Mouse (Mus musculus): Measurements from ENCODE around the gene Olfr323. TPM values are rescaled to one million over a fixed set of nuclear protein-coding genes. Genes with fewer than 3 reads are reported as not detected.

Gene Olfr323
- polyA plus RNA-seq, 1 experiment from 2014 or later, result not detected

- 0 out of 2 replicates have a peak, but pooled peaks cover 3% of the 10 kb centered on the region for H3K4me1 ChIP-seq (ENCODE audit: control insufficient read depth, insufficient read depth, low read length)
These were observed 41.6 kb downstream of the Olfr323 start for GRCm38 (mm10) chr11:58588620-58589250.

GRCm38 (mm10) chr11:58587898-58588348 lies 42.4 kb downstream of the Olfr323 start:
- Histone ChIP-seq H3K4me2 (ENCODE audit: low read depth, low read length) (no peak overlapping the region), H3K36me3 (ENCODE audit: control insufficient read depth, insufficient read depth, low read length) (no peaks in the 10 kb centered on the region), H3K4me1 (ENCODE audit: control insufficient read depth, insufficient read depth, low read length) (0 out of 2 replicates have a peak, but pooled peaks cover 3% of the 10 kb centered on the region), H3K27ac (ENCODE audit: low read depth, low read length) (no peak overlapping the region), H3K27me3 (ENCODE audit: control insufficient read depth, insufficient read depth, low read length) (no peaks in the 10 kb centered on the region), H3K9ac (replicated peaks; ENCODE audit: low read depth, low read length) (no peak overlapping the region), H3K4me3 (ENCODE audit: low read depth, low read length) (no peak overlapping the region), H3K9me3 (ENCODE audit: control insufficient read depth, low read length) (no peaks in the 10 kb centered on the region)
- ATAC-seq (ENCODE audit: low read depth), result no peak
- WGBS, result 76% methylated on average over 7 of the region's 7 CpGs

More at GRCm38 (mm10) chr11:58588620-58589250, 41.6 kb downstream of the Olfr323 start:
- no peak for ATAC-seq (ENCODE audit: low read depth)
- Histone ChIP-seq H3K4me2 (ENCODE audit: low read depth, low read length) (no peak overlapping the region), H3K27me3 (ENCODE audit: control insufficient read depth, insufficient read depth, low read length) (no peaks in the 10 kb centered on the region), H3K36me3 (ENCODE audit: control insufficient read depth, insufficient read depth, low read length) (no peaks in the 10 kb centered on the region), H3K9ac (replicated peaks; ENCODE audit: low read depth, low read length) (no peak overlapping the region), H3K9me3 (ENCODE audit: control insufficient read depth, low read length) (no peaks in the 10 kb centered on the region), H3K4me3 (ENCODE audit: low read depth, low read length) (no peak overlapping the region), H3K27ac (ENCODE audit: low read depth, low read length) (no peak overlapping the region)
- 24% methylated on average over 3 of the region's 3 CpGs for WGBS

GRCm38 (mm10) chr11:58578636-58579035 lies 51.7 kb downstream of the Olfr323 start:
- Histone ChIP-seq H3K27ac (ENCODE audit: low read depth, low read length) (no peak overlapping the region), H3K4me1 (ENCODE audit: control insufficient read depth, insufficient read depth, low read length) (no peaks in the 10 kb centered on the region), H3K36me3 (ENCODE audit: control insufficient read depth, insufficient read depth, low read length) (no peaks in the 10 kb centered on the region), H3K4me3 (ENCODE audit: low read depth, low read length) (no peak overlapping the region), H3K4me2 (ENCODE audit: low read depth, low read length) (no peak overlapping the region), H3K9me3 (ENCODE audit: control insufficient read depth, low read length) (no peaks in the 10 kb centered on the region), H3K27me3 (ENCODE audit: control insufficient read depth, insufficient read depth, low read length) (no peaks in the 10 kb centered on the region), H3K9ac (replicated peaks; ENCODE audit: low read depth, low read length) (no peak overlapping the region)
- no peak for ATAC-seq (ENCODE audit: low read depth)
- WGBS, result 82% methylated on average over 8 of the region's 8 CpGs

- H3K27ac ChIP-seq (ENCODE audit: low read depth, low read length), result no peak within 1 kb of the TSS
- no peak within 1 kb of the TSS for H3K4me3 ChIP-seq (ENCODE audit: low read depth, low read length)
- H3K9me3 ChIP-seq (ENCODE audit: control insufficient read depth, low read length), result no peaks in the 10 kb centered on the region
- no peak within 1 kb of the TSS for H3K4me2 ChIP-seq (ENCODE audit: low read depth, low read length)
- no peaks in the 10 kb centered on the region for H3K27me3 ChIP-seq (ENCODE audit: control insufficient read depth, insufficient read depth, low read length)
- no peak within 1 kb of the TSS for H3K9ac ChIP-seq (replicated peaks; ENCODE audit: low read depth, low read length)
- H3K36me3 ChIP-seq (ENCODE audit: control insufficient read depth, insufficient read depth, low read length), result no peaks in the 10 kb centered on the region
- 84% methylated on average over 1 of the region's 1 CpGs for WGBS
- ATAC-seq (ENCODE audit: low read depth), result no peak
- H3K4me1 ChIP-seq (ENCODE audit: control insufficient read depth, insufficient read depth, low read length), result no peaks in the 10 kb centered on the region
These were observed 52.9 kb downstream of the Olfr323 start, which contains the start of gene Olfr325 for GRCm38 (mm10) chr11:58577430-58577829. Gene Olfr325 (plus strand): TSS chr11:58577730.

Other genes with a start within 250 kb of the Olfr323 start
- gene 1810065E05Rik, start 209.4 kb downstream of the Olfr323 start, polyA plus RNA-seq (2014; fragmentation: Nextera tagmentation; extraction: Ambion mirVana), result not detected in 2 replicates
- not detected in 2 replicates for gene Gm12253, start 197.9 kb downstream of the Olfr323 start, polyA plus RNA-seq (2014; fragmentation: Nextera tagmentation; extraction: Ambion mirVana)
- gene Lypd9, start 177.6 kb downstream of the Olfr323 start, polyA plus RNA-seq (2014; fragmentation: Nextera tagmentation; extraction: Ambion mirVana), result not detected in 2 replicates
- not detected in 2 replicates for gene Olfr30, start 168.2 kb downstream of the Olfr323 start, polyA plus RNA-seq (2014; fragmentation: Nextera tagmentation; extraction: Ambion mirVana)
- not detected in 2 replicates for gene Olfr332, start 137.9 kb downstream of the Olfr323 start, polyA plus RNA-seq (2014; fragmentation: Nextera tagmentation; extraction: Ambion mirVana)
- not detected in 2 replicates for gene Olfr331, start 127.9 kb downstream of the Olfr323 start, polyA plus RNA-seq (2014; fragmentation: Nextera tagmentation; extraction: Ambion mirVana)
- 0.39 TPM in 1 of 2 replicates, not detected in the other for gene Olfr330, start 95.7 kb downstream of the Olfr323 start, polyA plus RNA-seq (2014; fragmentation: Nextera tagmentation; extraction: Ambion mirVana)
- gene Olfr329-ps, start 84.1 kb downstream of the Olfr323 start, polyA plus RNA-seq (2014; fragmentation: Nextera tagmentation; extraction: Ambion mirVana), result 0.08 and 0.16 TPM in 2 replicates
- gene Olfr328, start 74.9 kb downstream of the Olfr323 start, polyA plus RNA-seq (2014; fragmentation: Nextera tagmentation; extraction: Ambion mirVana), result 0.12 and 0.18 TPM in 2 replicates
- gene Olfr224, start 59.9 kb downstream of the Olfr323 start, polyA plus RNA-seq (2014; fragmentation: Nextera tagmentation; extraction: Ambion mirVana), result 0.13 TPM in 1 of 2 replicates, not detected in the other
- not detected in 2 replicates for gene Olfr325, start 52.8 kb downstream of the Olfr323 start, polyA plus RNA-seq (2014; fragmentation: Nextera tagmentation; extraction: Ambion mirVana)
- 0.15 and 0.42 TPM in 2 replicates for gene Olfr324, start 35.4 kb downstream of the Olfr323 start, polyA plus RNA-seq (2014; fragmentation: Nextera tagmentation; extraction: Ambion mirVana)
- gene 2210407C18Rik, start 14.4 kb downstream of the Olfr323 start, polyA plus RNA-seq (2014; fragmentation: Nextera tagmentation; extraction: Ambion mirVana), result not detected in 2 replicates
- gene Trim58, start 10.0 kb upstream of the Olfr323 start, polyA plus RNA-seq (2014; fragmentation: Nextera tagmentation; extraction: Ambion mirVana), result 0.15 and 0.21 TPM in 2 replicates
- not detected in 2 replicates for gene Olfr322, start 28.3 kb upstream of the Olfr323 start, polyA plus RNA-seq (2014; fragmentation: Nextera tagmentation; extraction: Ambion mirVana)
- gene Olfr320, start 50.6 kb upstream of the Olfr323 start, polyA plus RNA-seq (2014; fragmentation: Nextera tagmentation; extraction: Ambion mirVana), result not detected in 2 replicates
- gene Olfr319, start 68.7 kb upstream of the Olfr323 start, polyA plus RNA-seq (2014; fragmentation: Nextera tagmentation; extraction: Ambion mirVana), result not detected in 2 replicates
- gene Olfr318, start 93.5 kb upstream of the Olfr323 start, polyA plus RNA-seq (2014; fragmentation: Nextera tagmentation; extraction: Ambion mirVana), result not detected in 2 replicates
- 0.48 and 0.63 TPM in 2 replicates for gene Olfr317, start 108.7 kb upstream of the Olfr323 start, polyA plus RNA-seq (2014; fragmentation: Nextera tagmentation; extraction: Ambion mirVana)
- not detected in 2 replicates for gene Olfr316, start 122.2 kb upstream of the Olfr323 start, polyA plus RNA-seq (2014; fragmentation: Nextera tagmentation; extraction: Ambion mirVana)
- not detected in 2 replicates for gene Olfr315, start 142.7 kb upstream of the Olfr323 start, polyA plus RNA-seq (2014; fragmentation: Nextera tagmentation; extraction: Ambion mirVana)
- gene Olfr314, start 152.5 kb upstream of the Olfr323 start, polyA plus RNA-seq (2014; fragmentation: Nextera tagmentation; extraction: Ambion mirVana), result not detected in 2 replicates
- gene Fam183b, start 171.5 kb upstream of the Olfr323 start, polyA plus RNA-seq (2014; fragmentation: Nextera tagmentation; extraction: Ambion mirVana), result 6.9 and 13.2 TPM in 2 replicates
- gene Olfr313, start 184.5 kb upstream of the Olfr323 start, polyA plus RNA-seq (2014; fragmentation: Nextera tagmentation; extraction: Ambion mirVana), result not detected in 2 replicates
- gene Olfr312, start 198.7 kb upstream of the Olfr323 start, polyA plus RNA-seq (2014; fragmentation: Nextera tagmentation; extraction: Ambion mirVana), result not detected in 2 replicates
- not detected in 2 replicates for gene Olfr311, start 208.8 kb upstream of the Olfr323 start, polyA plus RNA-seq (2014; fragmentation: Nextera tagmentation; extraction: Ambion mirVana)
- gene Gm12258, start 216.7 kb upstream of the Olfr323 start, polyA plus RNA-seq (2014; fragmentation: Nextera tagmentation; extraction: Ambion mirVana), result 28.5 and 30.4 TPM in 2 replicates
- gene 2810021J22Rik, start 236.7 kb upstream of the Olfr323 start, polyA plus RNA-seq (2014; fragmentation: Nextera tagmentation; extraction: Ambion mirVana), result 12.3 and 14.8 TPM in 2 replicates

Measured in neural tube, embryonic 14.5 days (tissue).